Mouse (Mus musculus): Measurements from ENCODE around the gene Gm11114. TPM values are rescaled to one million over a fixed set of nuclear protein-coding genes. Genes with fewer than 3 reads are reported as not detected.
A peak's percentile ranks its signal among the peaks of the same experiment; 100 is the strongest.

Gm11114 gene
- not detected in 2 replicates for polyA plus RNA-seq (2015; fragmentation: Nextera tagmentation; extraction: Ambion mirVana)

- H3K4me1 ChIP-seq (ENCODE audit: control insufficient read depth, insufficient read depth, low read depth, low read length) = no peaks in the 10 kb centered on the region
- H3K9ac ChIP-seq (ENCODE audit: low read depth, low read length) = no peak within 1 kb of the TSS
- H3K27ac ChIP-seq (ENCODE audit: low read depth, low read length) = no peak within 1 kb of the TSS
- H3K36me3 ChIP-seq (ENCODE audit: control insufficient read depth, insufficient read depth, low read length) = no peaks in the 10 kb centered on the region
- H3K9me3 ChIP-seq (ENCODE audit: control insufficient read depth, low read length) = no peaks in the 10 kb centered on the region
- no peaks in the 10 kb centered on the region for H3K27me3 ChIP-seq (replicated peaks; ENCODE audit: control insufficient read depth, insufficient read depth, low read length)
- no peak within 1 kb of the TSS for H3K4me3 ChIP-seq (ENCODE audit: low read length)
- ATAC-seq = no peak
- H3K4me2 ChIP-seq (ENCODE audit: low read length) = no peak within 1 kb of the TSS
- 87% methylated on average over 6 of the region's 6 CpGs for WGBS
Observed at GRCm38 (mm10) chr9:85312473-85312872, at the start of gene Gm11114. TSS of gene Gm11114 (plus strand) at chr9:85312773.

- Histone ChIP-seq H3K27me3 (replicated peaks; ENCODE audit: control insufficient read depth, insufficient read depth, low read length) (no peaks in the 10 kb centered on the region), H3K36me3 (ENCODE audit: control insufficient read depth, insufficient read depth, low read length) (no peaks in the 10 kb centered on the region), H3K4me3 (ENCODE audit: low read length) (no peak overlapping the region), H3K9me3 (ENCODE audit: control insufficient read depth, low read length) (no peaks in the 10 kb centered on the region), H3K27ac (ENCODE audit: low read depth, low read length) (no peak overlapping the region), H3K4me1 (ENCODE audit: control insufficient read depth, insufficient read depth, low read depth, low read length) (no peaks in the 10 kb centered on the region), H3K4me2 (ENCODE audit: low read length) (no peak overlapping the region), H3K9ac (ENCODE audit: low read depth, low read length) (no peak overlapping the region)
- 94% methylated on average over 5 of the region's 5 CpGs for WGBS
- no peak for ATAC-seq
Observed at GRCm38 (mm10) chr9:85266847-85267246, 45.7 kb upstream of the Gm11114 start.

DNA sequence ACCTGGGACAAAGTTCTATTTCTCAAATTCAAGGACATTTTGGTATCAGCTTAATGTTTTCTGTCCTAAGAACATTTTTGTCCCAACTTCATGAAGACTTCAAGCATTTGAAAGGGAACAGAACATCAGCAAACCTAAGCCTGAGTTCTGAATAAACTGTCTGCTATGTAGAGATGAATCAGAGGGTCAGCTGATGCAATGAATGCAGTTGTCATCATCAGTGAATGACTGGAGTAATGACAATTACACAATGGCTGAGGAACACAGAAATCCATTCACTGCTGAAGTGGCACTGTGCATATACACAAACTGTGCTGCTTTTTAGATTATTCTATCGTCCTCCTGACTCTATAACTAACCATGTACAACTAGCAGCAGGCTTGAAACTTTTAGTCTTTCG is 38.5 kb upstream of the Gm11114 start:
- H3K27me3 ChIP-seq (replicated peaks; ENCODE audit: control insufficient read depth, insufficient read depth, low read length) = no peaks in the 10 kb centered on the region
- no peak for ATAC-seq
- H3K9me3 ChIP-seq (ENCODE audit: control insufficient read depth, low read length) = no peaks in the 10 kb centered on the region
- no peak overlapping the region for H3K4me3 ChIP-seq (ENCODE audit: low read length)
- no peak overlapping the region for H3K9ac ChIP-seq (ENCODE audit: low read depth, low read length)
- H3K4me2 ChIP-seq (ENCODE audit: low read length) = no peak overlapping the region
- no peaks in the 10 kb centered on the region for H3K36me3 ChIP-seq (ENCODE audit: control insufficient read depth, insufficient read depth, low read length)
- H3K4me1 ChIP-seq (ENCODE audit: control insufficient read depth, insufficient read depth, low read depth, low read length) = no peaks in the 10 kb centered on the region
- 75% methylated on average over 2 of the region's 2 CpGs for WGBS
- no peak overlapping the region for H3K27ac ChIP-seq (ENCODE audit: low read depth, low read length)

- H3K4me2 ChIP-seq (ENCODE audit: low read length) = no peak overlapping the region
- no peak for ATAC-seq
- no peak overlapping the region for H3K9ac ChIP-seq (ENCODE audit: low read depth, low read length)
- H3K4me1 ChIP-seq (ENCODE audit: control insufficient read depth, insufficient read depth, low read depth, low read length) = no peaks in the 10 kb centered on the region
- no peaks in the 10 kb centered on the region for H3K9me3 ChIP-seq (ENCODE audit: control insufficient read depth, low read length)
- H3K4me3 ChIP-seq (ENCODE audit: low read length) = no peak overlapping the region
- 87% methylated on average over 4 of the region's 4 CpGs for WGBS
- H3K36me3 ChIP-seq (ENCODE audit: control insufficient read depth, insufficient read depth, low read length) = no peaks in the 10 kb centered on the region
- no peaks in the 10 kb centered on the region for H3K27me3 ChIP-seq (replicated peaks; ENCODE audit: control insufficient read depth, insufficient read depth, low read length)
- no peak overlapping the region for H3K27ac ChIP-seq (ENCODE audit: low read depth, low read length)
Observed at GRCm38 (mm10) chr9:85302849-85303248, 9.7 kb upstream of the Gm11114 start.

GRCm38 (mm10) chr9:85303378-85303777 is 9.2 kb upstream of the Gm11114 start:
- ATAC-seq = no peak
- 97% methylated on average over 3 of the region's 3 CpGs for WGBS
- H3K36me3 ChIP-seq (ENCODE audit: control insufficient read depth, insufficient read depth, low read length) = no peaks in the 10 kb centered on the region
- no peaks in the 10 kb centered on the region for H3K9me3 ChIP-seq (ENCODE audit: control insufficient read depth, low read length)
- H3K4me3 ChIP-seq (ENCODE audit: low read length) = no peak overlapping the region
- H3K4me1 ChIP-seq (ENCODE audit: control insufficient read depth, insufficient read depth, low read depth, low read length) = no peaks in the 10 kb centered on the region
- no peak overlapping the region for H3K27ac ChIP-seq (ENCODE audit: low read depth, low read length)
- H3K27me3 ChIP-seq (replicated peaks; ENCODE audit: control insufficient read depth, insufficient read depth, low read length) = no peaks in the 10 kb centered on the region
- no peak overlapping the region for H3K9ac ChIP-seq (ENCODE audit: low read depth, low read length)
- H3K4me2 ChIP-seq (ENCODE audit: low read length) = no peak overlapping the region

- no peak for ATAC-seq
- Histone ChIP-seq H3K9ac (ENCODE audit: low read depth, low read length) (no peak overlapping the region), H3K27ac (ENCODE audit: low read depth, low read length) (no peak overlapping the region), H3K27me3 (replicated peaks; ENCODE audit: control insufficient read depth, insufficient read depth, low read length) (no peaks in the 10 kb centered on the region), H3K36me3 (ENCODE audit: control insufficient read depth, insufficient read depth, low read length) (no peaks in the 10 kb centered on the region), H3K4me3 (ENCODE audit: low read length) (no peak overlapping the region), H3K4me2 (ENCODE audit: low read length) (no peak overlapping the region), H3K9me3 (ENCODE audit: control insufficient read depth, low read length) (no peaks in the 10 kb centered on the region), H3K4me1 (ENCODE audit: control insufficient read depth, insufficient read depth, low read depth, low read length) (no peaks in the 10 kb centered on the region; the same call in 1 of the 2 replicates)
- WGBS = 64% methylated on average over 1 of the region's 1 CpGs
Observed at GRCm38 (mm10) chr9:85316122-85316521, 3.5 kb downstream of the Gm11114 start.

- no peaks in the 10 kb centered on the region for H3K9me3 ChIP-seq (ENCODE audit: control insufficient read depth, low read length)
- H3K9ac ChIP-seq (ENCODE audit: low read depth, low read length) = no peak overlapping the region
- H3K4me2 ChIP-seq (ENCODE audit: low read length) = 0 out of 2 replicates have a peak overlapping the region, but pooled peaks have one; percentile 18
- H3K4me1 ChIP-seq (ENCODE audit: control insufficient read depth, insufficient read depth, low read depth, low read length) = peaks cover 2% of the 10 kb centered on the region; the same call in 1 of the 2 replicates
- H3K4me3 ChIP-seq (ENCODE audit: low read length) = no peak overlapping the region
- no peak for ATAC-seq
- no peaks in the 10 kb centered on the region for H3K27me3 ChIP-seq (replicated peaks; ENCODE audit: control insufficient read depth, insufficient read depth, low read length)
- no peaks in the 10 kb centered on the region for H3K36me3 ChIP-seq (ENCODE audit: control insufficient read depth, insufficient read depth, low read length)
- 48% methylated on average over 8 of the region's 8 CpGs for WGBS
- H3K27ac ChIP-seq (ENCODE audit: low read depth, low read length) = no peak overlapping the region
Observed at GRCm38 (mm10) chr9:85320167-85320951, 7.8 kb downstream of the Gm11114 start.

DNA sequence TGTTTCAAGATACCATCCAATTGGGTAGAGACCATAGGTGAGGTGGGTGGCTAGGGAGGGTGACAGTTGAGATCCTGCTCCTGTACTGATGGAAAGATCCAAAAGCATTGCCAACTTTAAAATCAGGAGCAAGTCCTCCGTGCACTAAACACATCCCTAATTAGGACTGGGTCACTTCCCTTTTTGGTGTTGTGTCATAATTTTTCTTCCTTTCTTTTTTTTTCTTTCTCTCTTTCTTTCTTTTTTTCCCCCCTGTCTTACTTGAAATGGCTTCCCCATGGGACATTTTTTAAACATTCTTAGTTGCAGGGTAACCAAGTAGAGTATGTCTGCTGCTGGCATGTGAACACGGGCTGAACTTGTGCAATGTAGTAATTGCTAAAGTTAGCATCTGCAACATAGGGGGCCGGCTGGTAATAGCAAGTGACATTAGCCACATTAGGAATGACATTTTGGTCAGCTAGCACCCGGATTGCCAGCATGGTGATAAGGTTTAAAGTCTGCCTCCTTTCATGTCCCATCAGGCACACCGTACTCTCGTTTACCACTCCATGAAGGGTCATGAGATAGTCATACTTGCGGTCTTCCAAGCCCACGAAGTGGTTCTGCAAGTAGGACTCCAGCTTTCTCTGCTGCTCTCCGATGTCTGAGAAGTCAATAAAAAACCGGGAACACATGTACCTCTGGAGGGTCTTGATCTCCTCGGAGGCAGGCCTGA is 11.7 kb downstream of the Gm11114 start:
- ATAC-seq = no peak

GRCm38 (mm10) chr9:85325201-85325868 is 12.8 kb downstream of the Gm11114 start:
- Histone ChIP-seq H3K27ac (ENCODE audit: low read depth, low read length) (no peak overlapping the region), H3K4me3 (ENCODE audit: low read length) (peak overlapping the region; percentile 77), H3K4me2 (ENCODE audit: low read length) (peak overlapping the region; percentile 89), H3K9ac (ENCODE audit: low read depth, low read length) (peak overlapping the region; percentile 15; the same call in 1 of the 2 replicates), H3K27me3 (replicated peaks; ENCODE audit: control insufficient read depth, insufficient read depth, low read length) (no peaks in the 10 kb centered on the region), H3K4me1 (ENCODE audit: control insufficient read depth, insufficient read depth, low read depth, low read length) (peaks cover 7% of the 10 kb centered on the region), H3K36me3 (ENCODE audit: control insufficient read depth, insufficient read depth, low read length) (no peaks in the 10 kb centered on the region), H3K9me3 (ENCODE audit: control insufficient read depth, low read length) (no peaks in the 10 kb centered on the region)
- 35% methylated on average over 17 of the region's 17 CpGs for WGBS
- no peak for ATAC-seq

More for the DNA sequence above, 11.7 kb downstream of the Gm11114 start:
- no peaks in the 10 kb centered on the region for H3K9me3 ChIP-seq (ENCODE audit: control insufficient read depth, low read length)
- H3K36me3 ChIP-seq (ENCODE audit: control insufficient read depth, insufficient read depth, low read length) = no peaks in the 10 kb centered on the region
- peak overlapping the region; percentile 77 for H3K4me3 ChIP-seq (ENCODE audit: low read length)
- peak overlapping the region; percentile 89 for H3K4me2 ChIP-seq (ENCODE audit: low read length)
- no peak overlapping the region for H3K27ac ChIP-seq (ENCODE audit: low read depth, low read length)
- no peaks in the 10 kb centered on the region for H3K27me3 ChIP-seq (replicated peaks; ENCODE audit: control insufficient read depth, insufficient read depth, low read length)
- WGBS = 81% methylated on average over 11 of the region's 11 CpGs
- H3K4me1 ChIP-seq (ENCODE audit: control insufficient read depth, insufficient read depth, low read depth, low read length) = peaks cover 7% of the 10 kb centered on the region
- 0 out of 2 replicates have a peak overlapping the region, but pooled peaks have one; percentile 8 for H3K9ac ChIP-seq (ENCODE audit: low read depth, low read length)
